Mouse (Mus musculus) heart, embryonic 11.5 days (tissue): Measurements from ENCODE around the gene BC016579. TPM values are rescaled to one million over a fixed set of nuclear protein-coding genes. Genes with fewer than 3 reads are reported as not detected.

ENCODE experiments used
- polyA plus RNA-seq: library from polyadenylated mRNA; unstranded; fragments of >200 nt; fragmentation: Nextera tagmentation; extraction: Ambion mirVana; gene quantifications from 2 replicates; pipeline ENCODE4 v1.2.1, GENCODE M21; 2014

Gene BC016579
- polyA plus RNA-seq, 1 experiment from 2014 or later, result 0.19 TPM

Other genes starting within 250 kb of the BC016579 start
- gene Cd200, start 245.0 kb downstream of the BC016579 start, polyA plus RNA-seq, result 9.9 and 11.4 TPM in 2 replicates
- gene Gm609, start 161.1 kb downstream of the BC016579 start, polyA plus RNA-seq, result not detected in 2 replicates
- not detected in 2 replicates for gene Gm17783, start 122.0 kb downstream of the BC016579 start, polyA plus RNA-seq
- gene Slc9c1, start 118.8 kb downstream of the BC016579 start, polyA plus RNA-seq, result not detected in 2 replicates
- gene Gcsam, start 43.7 kb downstream of the BC016579 start, polyA plus RNA-seq, result 0.16 and 0.28 TPM in 2 replicates
- gene Tmprss7, start 39.6 kb upstream of the BC016579 start, polyA plus RNA-seq, result 0.09 and 0.31 TPM in 2 replicates
- 16.3 and 18.3 TPM in 2 replicates for gene Tagln3, start 70.5 kb upstream of the BC016579 start, polyA plus RNA-seq
- 28.7 and 29.3 TPM in 2 replicates for gene Abhd10, start 88.9 kb upstream of the BC016579 start, polyA plus RNA-seq